Mouse (Mus musculus) thymus, adult 18-20 months (tissue): ENCODE measurements at regions not wholly inside any gene's neighbourhood (a gene's known extent, or its start where the extent isn't known, plus 50 kb on each side); places are given as distances from the start of the nearest gene placed in this dataset.

Experiments used
- DNase-seq, 2 experiments: peaks; one replicate each; pipeline ENCODE4 v3.0.0; 2022; ENCODE audit warnings: mixed read lengths in 2 of 2

DNA sequence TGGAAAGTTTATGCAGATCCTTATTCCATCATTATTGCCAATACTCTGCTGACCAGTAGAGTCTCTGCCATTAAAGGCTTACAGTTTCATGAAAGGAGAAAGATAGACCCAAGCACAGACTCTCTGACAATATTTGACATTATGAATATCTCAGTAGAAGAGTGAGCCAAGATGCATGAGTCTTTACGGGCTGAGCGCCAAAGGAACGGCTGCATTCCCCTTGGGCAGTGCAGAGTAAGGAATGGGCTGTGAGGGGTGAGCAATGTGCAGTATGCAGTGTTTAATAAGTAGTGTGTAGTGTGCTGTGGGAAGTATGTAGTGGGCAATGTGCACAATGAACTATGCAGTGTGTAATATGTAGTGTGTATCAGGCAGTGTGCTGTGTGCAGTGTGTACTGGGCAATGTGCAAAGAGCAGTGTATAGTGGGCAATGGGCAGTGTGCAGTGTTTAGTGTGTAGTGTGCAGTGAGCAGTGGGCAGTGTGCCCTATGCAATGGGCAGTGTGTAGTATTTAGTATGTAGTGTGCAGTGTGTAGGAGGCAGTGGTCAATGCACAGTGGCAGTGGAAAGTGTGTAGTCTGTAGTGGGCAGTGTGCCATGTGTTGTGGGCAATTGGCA lies 671.8 kb downstream of the 5730522E02Rik start:
- no peak for DNase-seq

GRCm38 (mm10) chr11:25536069-25536468 lies 674.5 kb downstream of the 5730522E02Rik start:
- no peak for DNase-seq

DNA sequence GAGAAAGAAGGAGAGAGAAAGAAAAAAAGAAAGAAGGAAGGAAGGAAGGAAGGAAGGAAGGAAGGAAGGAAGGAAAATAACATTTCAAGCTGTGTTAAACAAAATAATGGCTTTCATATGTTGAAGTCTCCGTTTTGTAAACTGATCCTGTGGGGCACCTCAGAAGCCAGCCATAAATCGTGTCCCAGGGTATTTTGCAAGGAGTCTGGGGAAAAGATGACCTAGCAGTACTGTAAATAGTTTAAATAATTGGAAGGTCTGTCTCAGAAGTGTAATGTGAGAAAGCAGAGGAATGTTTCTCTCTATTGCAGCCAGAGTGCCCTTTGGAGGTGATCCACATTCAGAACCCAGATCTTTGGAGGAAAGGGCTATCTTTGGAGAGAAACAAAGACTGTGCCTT lies 677.5 kb downstream of the 5730522E02Rik start:
- DNase-seq = no peak

GRCm38 (mm10) chr11:25531668-25532398 lies 678.7 kb downstream of the 5730522E02Rik start:
- no peak for DNase-seq

DNA sequence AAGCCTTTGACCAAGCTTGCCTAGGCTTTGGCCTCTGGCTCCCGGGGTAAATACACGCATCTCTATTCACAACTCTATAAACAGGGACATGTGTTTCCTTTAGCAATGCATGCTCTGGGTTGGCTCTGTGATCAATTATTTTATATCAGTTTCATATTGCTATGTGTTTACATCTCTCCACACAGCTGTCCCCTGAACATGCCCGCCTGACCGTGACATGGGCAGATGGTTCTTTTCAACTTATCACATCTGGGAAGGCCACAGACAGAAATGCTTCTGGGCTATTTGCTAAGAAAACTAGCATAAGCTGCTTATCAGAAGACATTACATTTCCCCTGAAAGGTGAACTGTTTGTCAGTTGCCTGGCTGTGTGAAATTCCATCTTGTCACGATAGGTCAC lies 682.5 kb downstream of the 5730522E02Rik start:
- DNase-seq = no peak

GRCm38 (mm10) chr11:25518903-25519302 lies 691.7 kb downstream of the 5730522E02Rik start:
- no peak for DNase-seq

- no peak for DNase-seq
Measured at GRCm38 (mm10) chr11:25518131-25518530, 692.4 kb downstream of the 5730522E02Rik start.

DNA sequence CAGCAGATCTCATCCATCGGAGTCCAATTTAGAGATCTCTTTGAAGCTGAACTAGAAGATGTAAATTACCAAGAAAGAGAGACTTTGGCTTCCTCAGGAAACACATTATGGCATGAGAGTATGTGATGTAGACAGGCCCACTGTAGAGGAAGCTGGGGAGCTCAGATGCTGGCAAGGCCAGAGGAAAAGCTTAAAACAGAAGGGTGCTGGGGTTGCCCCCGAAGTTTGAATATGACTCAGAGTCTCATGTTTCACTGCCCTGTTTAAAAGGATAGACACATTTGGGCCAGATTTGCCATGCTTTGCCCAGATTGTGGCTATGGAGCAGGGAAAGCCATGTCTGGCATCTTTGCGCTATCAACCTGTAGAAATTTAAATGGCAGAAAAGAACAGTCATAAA lies 705.1 kb downstream of the 5730522E02Rik start:
- DNase-seq = no peak

GRCm38 (mm10) chr11:25473682-25474365 lies 736.7 kb downstream of the 5730522E02Rik start:
- no peak for DNase-seq

- DNase-seq = no peak
Measured at GRCm38 (mm10) chr11:25469819-25470218, 740.7 kb downstream of the 5730522E02Rik start.

- no peak for DNase-seq
Measured at GRCm38 (mm10) chr11:25437206-25437605, 773.4 kb downstream of the 5730522E02Rik start.

- no peak for DNase-seq
Measured at GRCm38 (mm10) chr11:25435645-25436044, 774.9 kb downstream of the 5730522E02Rik start.

DNA sequence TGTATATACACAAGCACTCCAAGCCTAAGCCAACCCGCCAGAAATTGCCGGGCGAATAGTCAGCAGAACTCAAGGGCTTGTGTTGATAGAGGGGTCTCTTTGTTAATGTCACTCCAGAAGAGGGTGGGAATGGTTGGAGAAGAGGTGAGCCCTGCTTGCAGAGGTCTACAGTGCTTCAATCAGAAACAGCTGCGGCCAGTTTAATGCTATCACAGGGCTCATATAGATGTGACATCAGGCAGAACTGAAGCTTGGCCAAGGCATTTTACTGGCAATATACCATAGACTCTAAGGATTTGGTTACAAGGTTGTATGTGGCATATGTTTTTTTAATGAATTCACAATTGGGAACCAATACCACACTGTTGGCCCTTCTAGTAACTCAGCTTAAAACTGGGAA lies 787.4 kb downstream of the 5730522E02Rik start:
- DNase-seq = no peak

DNA sequence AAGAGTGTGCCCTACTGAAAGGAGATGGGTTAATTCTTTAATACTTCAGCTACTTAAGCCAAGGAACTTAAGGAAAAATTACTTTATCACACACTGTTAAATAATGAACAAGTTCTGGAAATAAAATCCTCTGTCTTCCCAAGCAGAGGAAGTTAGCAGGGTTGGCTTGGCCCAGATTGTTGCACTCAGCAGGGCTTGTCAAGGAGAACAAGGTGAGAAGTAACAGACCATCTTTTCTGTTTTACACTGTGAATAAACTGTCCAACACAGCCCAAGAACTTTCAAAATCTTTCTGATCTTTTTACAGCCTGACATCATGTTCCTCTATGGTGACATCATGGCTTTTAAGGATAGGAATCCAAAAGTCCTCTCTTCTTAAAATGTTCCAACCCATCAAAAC lies 789.1 kb downstream of the 5730522E02Rik start:
- no peak for DNase-seq

DNA sequence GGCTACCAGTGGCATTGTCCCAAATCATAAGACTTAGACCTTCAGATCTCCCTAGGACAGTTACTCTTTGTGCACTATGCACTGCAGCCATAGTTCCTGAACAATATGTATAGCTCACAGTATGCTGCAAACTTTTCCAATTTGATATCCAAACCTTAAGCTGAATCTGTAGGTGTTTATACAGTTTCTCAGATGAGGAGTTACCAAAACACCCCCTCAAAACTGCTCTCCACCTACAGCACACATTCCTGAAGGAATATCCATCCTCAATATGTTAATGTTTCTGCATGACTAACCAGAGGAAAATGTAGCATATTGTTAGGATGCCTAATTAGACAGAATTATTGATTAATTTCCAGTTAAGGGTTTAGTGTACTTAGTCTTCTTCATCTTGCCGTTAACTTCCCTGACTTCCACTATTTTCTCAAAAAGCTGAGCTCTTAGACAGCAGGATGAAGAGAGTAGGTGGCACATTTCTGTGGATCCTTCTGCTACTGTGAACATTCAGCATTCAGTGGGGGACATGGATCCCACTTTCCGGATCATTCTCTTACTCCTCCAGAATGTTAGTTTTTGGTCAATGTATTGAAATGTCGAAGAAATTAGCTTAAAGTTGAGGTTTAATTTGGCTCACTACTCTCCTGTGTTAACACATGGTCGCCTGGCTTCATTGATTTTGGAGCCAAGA lies 800.0 kb downstream of the 5730522E02Rik start:
- DNase-seq = no peak

GRCm38 (mm10) chr11:25391649-25392048 lies 818.9 kb downstream of the 5730522E02Rik start:
- DNase-seq = no peak

DNA sequence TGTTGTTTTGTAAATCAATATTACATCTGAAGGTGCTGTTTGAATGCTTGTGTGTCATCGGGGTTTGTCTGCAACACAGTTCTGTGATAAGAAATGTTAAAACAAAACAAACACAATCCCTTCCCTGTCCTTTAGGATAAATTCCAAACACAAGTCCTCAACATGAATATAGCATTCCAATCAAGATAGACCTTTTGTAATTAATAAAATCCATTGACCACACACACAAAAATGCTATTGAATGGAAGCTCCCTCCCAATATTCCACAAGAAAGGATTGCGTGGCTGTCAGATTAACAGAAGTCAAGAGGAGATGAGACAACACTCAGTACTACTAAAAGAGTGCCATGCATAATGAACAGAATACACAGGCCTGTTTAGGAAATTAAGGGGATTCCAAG lies 843.5 kb downstream of the 5730522E02Rik start:
- no peak for DNase-seq

GRCm38 (mm10) chr11:25365433-25365832 lies 845.1 kb downstream of the 5730522E02Rik start:
- no peak for DNase-seq

DNA sequence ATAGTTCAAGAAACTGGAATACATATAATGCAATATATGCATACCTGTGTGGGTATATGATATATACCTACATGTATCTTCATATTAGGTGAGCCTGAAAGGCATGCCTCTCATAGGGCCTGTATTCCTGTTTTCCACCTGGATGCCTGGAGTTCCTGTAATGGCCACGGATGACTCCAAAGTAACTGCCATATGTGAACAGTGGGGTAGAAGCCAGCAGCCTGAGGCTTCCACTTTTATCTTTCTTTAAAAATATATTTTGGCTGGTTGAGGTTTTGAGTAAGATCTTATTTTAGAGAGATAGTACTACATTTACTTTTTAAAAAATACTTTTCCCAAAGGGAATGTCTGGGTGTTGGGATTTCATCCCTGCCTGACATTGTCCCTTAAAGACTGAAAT lies 850.8 kb downstream of the 5730522E02Rik start:
- DNase-seq = no peak

DNA sequence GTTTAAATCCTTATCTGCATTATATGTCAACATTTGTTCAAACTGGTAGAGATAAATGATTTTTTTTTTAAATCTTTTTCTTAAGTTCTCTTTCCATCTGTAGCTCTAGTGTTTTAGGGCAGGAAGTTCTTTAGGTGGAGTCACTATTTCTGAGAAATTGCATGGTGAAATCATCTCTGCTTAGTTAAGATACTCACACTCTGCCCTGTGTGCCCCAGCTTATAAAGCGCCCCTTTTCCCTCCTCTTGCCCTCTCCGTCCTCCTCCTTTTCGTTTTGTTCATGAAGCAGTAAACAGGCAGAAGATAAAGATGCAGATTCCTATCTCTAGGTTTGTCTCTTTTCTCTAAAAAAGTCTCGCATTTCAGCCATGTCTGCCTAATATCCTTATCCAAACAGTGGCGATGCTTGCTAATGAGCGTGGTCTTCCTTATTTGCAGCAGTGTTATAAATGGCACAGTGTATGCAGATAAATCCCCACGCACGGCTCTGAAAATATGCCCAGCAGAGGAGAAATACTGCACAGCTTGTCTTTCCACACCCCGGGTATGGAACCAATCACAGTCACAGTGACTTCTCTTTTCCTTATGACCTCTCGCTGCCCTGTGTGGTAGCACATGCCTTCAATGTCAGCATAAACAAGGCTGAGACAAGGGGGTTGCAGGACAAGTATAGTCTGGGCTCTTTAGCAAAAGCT lies 852.7 kb downstream of the 5730522E02Rik start:
- no peak for DNase-seq

DNA sequence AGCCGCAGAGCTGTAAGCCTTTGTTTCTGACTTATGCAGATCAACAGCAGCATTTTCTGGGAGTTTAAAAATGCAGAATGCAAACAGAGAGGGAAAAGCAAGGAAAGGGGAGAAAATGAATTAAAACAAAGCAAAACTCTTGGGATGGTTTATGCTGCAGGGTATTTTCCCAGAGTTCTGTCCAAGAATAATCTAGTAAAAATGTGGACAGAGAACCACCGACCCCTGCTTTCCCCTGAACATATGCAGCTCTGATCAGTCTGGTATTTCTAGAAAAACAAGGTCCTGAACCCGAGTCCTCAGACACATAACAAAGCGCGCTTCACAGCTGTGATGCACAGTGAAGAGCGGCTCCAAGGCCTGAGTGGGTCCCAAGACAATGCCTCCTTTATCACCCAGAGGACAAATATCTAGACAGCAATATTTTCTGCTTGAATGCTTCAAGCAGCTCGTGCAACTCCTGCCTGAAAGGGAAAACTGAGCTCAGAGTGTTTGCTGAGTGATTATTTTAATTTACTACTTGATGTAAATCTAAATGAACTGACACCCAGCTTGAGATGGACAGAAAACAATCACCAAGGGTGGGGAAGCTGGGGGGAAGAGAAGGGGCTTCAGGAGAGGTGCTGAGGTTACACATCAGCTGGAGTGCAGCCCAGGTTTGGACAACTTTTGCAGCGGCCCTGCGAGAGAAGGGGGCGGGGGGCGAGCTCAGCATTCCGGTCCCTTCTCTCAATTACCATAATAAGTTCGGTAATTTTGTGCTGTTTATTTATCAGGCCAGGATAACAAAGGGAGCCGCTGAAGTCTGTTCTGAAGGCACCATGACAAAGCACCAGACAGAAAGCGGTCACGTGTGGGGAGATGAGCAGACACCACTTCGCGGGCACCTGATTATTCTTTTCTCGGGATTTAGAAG lies 853.6 kb downstream of the 5730522E02Rik start:
- no peak for DNase-seq

DNA sequence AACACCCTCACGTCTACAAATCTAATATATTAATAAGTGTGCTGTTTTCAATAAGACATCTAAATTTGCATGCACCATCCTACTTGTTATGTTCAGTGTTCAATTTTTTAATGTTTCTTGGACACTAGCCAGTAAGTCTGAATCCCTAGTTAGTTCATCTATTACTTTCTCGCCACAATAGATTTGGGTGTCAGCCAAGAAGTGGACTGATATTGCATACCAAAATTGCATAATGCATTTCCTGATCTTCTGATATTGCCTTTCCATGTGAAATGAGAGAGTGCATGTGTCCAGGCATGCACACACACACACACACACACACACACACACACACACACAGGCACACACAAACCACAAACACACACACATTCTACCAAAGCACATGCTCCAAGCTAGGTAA lies 874.9 kb downstream of the 5730522E02Rik start:
- no peak for DNase-seq
